Mouse (Mus musculus): ENCODE measurements around the gene Ocel1. TPM values are rescaled to one million over a fixed set of nuclear protein-coding genes. Genes with fewer than 3 reads are reported as not detected.
"Not testable (repeated sequence)": the region's sequence is repeated elsewhere in the genome, so short reads cannot be mapped to it uniquely, and the experiment has no call there.

Gene Ocel1
- polyA plus RNA-seq (2016; fragmentation: Nextera tagmentation; extraction: Ambion mirVana), result 3.5 and 4.0 TPM in 2 replicates

GRCm38 (mm10) chr8:71371236-71371848 is at the start of gene Ocel1:
TSS of gene Ocel1 (plus strand) at chr8:71371298.
- peaks cover 9% of the 10 kb centered on the region for H3K27me3 ChIP-seq (ENCODE audit: poor library complexity, severe bottlenecking)
- peaks cover 62% of the 10 kb centered on the region for H3K36me3 ChIP-seq (replicated peaks)
- H3K4me3 ChIP-seq, result peak within 1 kb of the TSS; percentile 69
- peak; percentile 99 for DNase-seq (ENCODE audit: extremely low spot score, low spot score)
- H3K4me1 ChIP-seq, result peaks cover 46% of the 10 kb centered on the region
- no peaks in the 10 kb centered on the region for H3K9me3 ChIP-seq
- 1% methylated on average over 68 of the region's 68 CpGs for WGBS
- peak within 1 kb of the TSS; percentile 84 for H3K27ac ChIP-seq

DNA sequence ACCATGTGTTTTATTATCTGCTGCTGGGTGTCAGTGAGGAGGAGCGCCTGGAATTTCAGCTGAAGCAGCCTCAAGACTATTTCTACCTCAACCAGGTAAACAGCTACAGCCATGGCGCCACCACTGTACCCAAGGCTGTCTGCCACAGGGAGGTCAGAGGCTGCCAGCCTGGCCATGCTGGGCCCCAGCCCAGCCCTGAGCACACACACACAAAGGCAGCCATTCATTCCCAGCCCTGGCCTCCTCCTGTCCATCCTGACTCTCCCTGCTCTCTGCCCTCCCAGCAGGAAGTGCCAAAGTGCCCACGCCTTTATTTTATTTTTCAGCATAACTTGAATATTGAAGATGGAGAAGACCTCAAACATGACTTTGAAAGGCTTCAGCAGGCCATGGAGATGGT is 48.2 kb upstream of the Ocel1 start:
- no peaks in the 10 kb centered on the region for H3K9me3 ChIP-seq
- no peaks in the 10 kb centered on the region for H3K27me3 ChIP-seq (ENCODE audit: poor library complexity, severe bottlenecking)
- H3K36me3 ChIP-seq (replicated peaks), result peaks cover 75% of the 10 kb centered on the region
- DNase-seq (ENCODE audit: extremely low spot score, low spot score), result no peak
- no peak overlapping the region for H3K27ac ChIP-seq
- no peaks in the 10 kb centered on the region for H3K4me1 ChIP-seq
- WGBS, result 90% methylated on average over 3 of the region's 3 CpGs
- no peak overlapping the region for H3K4me3 ChIP-seq

- no peaks in the 10 kb centered on the region for H3K9me3 ChIP-seq
- no peaks in the 10 kb centered on the region for H3K27me3 ChIP-seq (ENCODE audit: poor library complexity, severe bottlenecking)
- no peak for DNase-seq (ENCODE audit: extremely low spot score, low spot score)
- WGBS, result 83% methylated on average over 1 of the region's 1 CpGs
- H3K4me1 ChIP-seq, result no peaks in the 10 kb centered on the region
- no peak overlapping the region for H3K27ac ChIP-seq
- no peak overlapping the region for H3K4me3 ChIP-seq
- peaks cover 87% of the 10 kb centered on the region for H3K36me3 ChIP-seq (replicated peaks)
Observed at GRCm38 (mm10) chr8:71324848-71325247, 46.2 kb upstream of the Ocel1 start.

DNA sequence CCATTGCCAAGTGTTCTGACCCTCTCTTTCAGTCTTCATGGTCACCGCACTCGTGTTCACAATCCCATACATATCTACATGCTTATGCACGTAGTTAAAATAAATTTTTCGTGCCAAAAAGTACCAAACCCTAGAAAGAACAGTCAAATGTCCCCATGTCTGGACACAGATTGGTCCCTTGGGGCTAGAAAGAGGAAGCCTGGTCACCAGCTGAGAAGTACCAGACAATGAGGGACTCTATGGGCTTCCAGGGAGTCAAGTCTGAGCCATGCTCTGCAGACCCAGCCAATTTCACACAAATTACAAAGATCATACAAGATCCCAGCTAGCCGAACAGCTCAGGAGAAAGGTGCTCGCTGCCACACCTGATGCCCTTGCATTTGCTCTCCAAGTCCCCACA is 33.3 kb upstream of the Ocel1 start:
- not testable (repeated sequence) for H3K27me3 ChIP-seq (ENCODE audit: poor library complexity, severe bottlenecking); H3K9me3 ChIP-seq; H3K27ac ChIP-seq; H3K4me1 ChIP-seq; H3K4me3 ChIP-seq; DNase-seq (ENCODE audit: extremely low spot score, low spot score)
- H3K36me3 ChIP-seq (replicated peaks), result peaks cover 66% of the 10 kb centered on the region
- WGBS, result 95% methylated on average over 6 of the region's 6 CpGs

DNA sequence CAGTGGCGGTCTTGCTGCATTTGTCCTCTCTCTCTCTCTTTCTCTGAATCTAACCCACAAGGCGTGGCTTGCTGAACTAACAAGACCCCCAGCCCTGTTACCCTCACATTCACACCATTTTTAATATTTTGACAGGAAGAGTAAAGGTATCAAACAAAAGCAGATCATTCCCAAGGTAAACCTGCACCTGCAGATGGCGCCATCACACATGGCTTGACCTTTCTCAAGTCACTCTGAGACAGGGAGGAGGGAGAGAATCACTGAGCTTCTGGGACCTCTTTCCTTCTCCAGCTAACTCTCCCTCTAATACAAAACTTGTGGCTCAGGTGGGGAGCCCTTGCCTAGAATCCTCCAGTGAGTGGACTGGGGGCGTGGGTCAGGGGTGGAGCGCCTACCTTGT is 30.5 kb upstream of the Ocel1 start:
- Histone ChIP-seq H3K4me3 (no peak overlapping the region), H3K4me1 (no peaks in the 10 kb centered on the region), H3K36me3 (replicated peaks) (peaks cover 74% of the 10 kb centered on the region), H3K27ac (no peak overlapping the region), H3K27me3 (ENCODE audit: poor library complexity, severe bottlenecking) (no peaks in the 10 kb centered on the region), H3K9me3 (no peaks in the 10 kb centered on the region)
- WGBS, result 77% methylated on average over 5 of the region's 5 CpGs
- peak; percentile 21 for DNase-seq (ENCODE audit: extremely low spot score, low spot score)

DNA sequence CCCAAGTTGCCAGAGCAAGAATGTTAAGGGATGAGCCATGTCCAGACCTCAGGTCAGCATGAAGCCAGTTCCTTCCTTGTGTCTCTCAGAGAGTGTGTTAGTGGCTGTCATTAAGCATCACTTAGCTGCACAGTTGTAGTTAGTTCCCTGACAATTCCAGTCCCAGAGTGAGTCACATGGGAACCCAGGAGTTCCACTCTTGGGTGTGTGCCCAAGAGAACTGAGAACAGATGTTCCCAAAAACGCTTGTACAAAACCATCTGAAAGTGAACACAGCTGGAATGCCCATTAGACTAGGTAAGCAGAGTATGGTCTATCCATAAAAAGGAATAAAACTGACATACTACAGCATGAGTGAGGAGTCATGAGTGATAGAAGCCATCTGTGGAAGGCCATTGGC is 24.5 kb upstream of the Ocel1 start:
- 77% methylated on average over 1 of the region's 1 CpGs for WGBS
- Histone ChIP-seq H3K4me1 (no peaks in the 10 kb centered on the region), H3K27me3 (ENCODE audit: poor library complexity, severe bottlenecking) (no peaks in the 10 kb centered on the region), H3K36me3 (replicated peaks) (peaks cover 93% of the 10 kb centered on the region), H3K27ac (no peak overlapping the region), H3K9me3 (no peaks in the 10 kb centered on the region), H3K4me3 (no peak overlapping the region)
- DNase-seq (ENCODE audit: extremely low spot score, low spot score), result no peak

DNA sequence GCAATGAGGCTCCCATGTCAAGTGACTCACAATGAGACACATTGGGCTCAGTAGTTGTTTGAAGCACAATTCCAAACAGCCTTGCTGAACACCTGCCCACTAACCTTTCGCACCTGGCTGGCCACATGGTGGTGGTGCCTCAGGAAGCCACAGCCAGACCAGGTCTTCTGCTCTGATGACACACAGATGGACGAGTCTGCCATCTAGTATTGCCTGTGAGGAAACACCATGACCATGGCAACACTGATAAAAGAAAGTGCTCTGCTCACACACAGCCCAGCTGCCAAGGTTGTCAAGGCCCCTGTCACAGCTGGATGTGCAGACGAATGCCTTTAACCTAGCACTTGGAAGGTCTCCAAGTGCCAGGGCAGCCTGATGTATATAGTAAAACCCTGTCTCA is 20.0 kb upstream of the Ocel1 start:
- no peaks in the 10 kb centered on the region for H3K27me3 ChIP-seq (ENCODE audit: poor library complexity, severe bottlenecking)
- H3K9me3 ChIP-seq, result no peaks in the 10 kb centered on the region
- H3K4me1 ChIP-seq, result no peaks in the 10 kb centered on the region
- H3K27ac ChIP-seq, result no peak overlapping the region
- WGBS, result 78% methylated on average over 3 of the region's 3 CpGs
- H3K36me3 ChIP-seq (replicated peaks), result peaks cover 100% of the 10 kb centered on the region
- H3K4me3 ChIP-seq, result no peak overlapping the region
- DNase-seq (ENCODE audit: extremely low spot score, low spot score), result no peak

DNA sequence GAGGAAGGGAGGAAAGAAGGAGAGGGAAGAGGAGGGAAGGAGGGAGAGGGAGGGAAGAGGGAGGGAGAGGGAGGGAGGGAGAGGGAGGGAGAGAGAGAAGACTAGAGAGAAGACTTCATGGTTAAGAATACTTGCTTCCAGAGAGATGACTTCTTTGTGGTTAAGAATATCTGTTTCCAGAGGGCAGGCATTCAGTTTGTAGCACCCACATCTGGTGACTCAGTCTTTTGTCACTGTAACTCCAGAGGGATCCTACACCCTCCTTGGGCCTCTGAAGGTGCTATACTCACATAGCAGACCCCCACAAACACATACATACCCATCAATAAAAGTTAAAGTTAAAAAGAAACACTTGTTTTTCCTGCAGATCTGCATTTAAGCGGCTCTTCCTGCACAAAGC is 19.6 kb upstream of the Ocel1 start:
- H3K4me1 ChIP-seq, result no peaks in the 10 kb centered on the region
- H3K27ac ChIP-seq, result no peak overlapping the region
- H3K27me3 ChIP-seq (ENCODE audit: poor library complexity, severe bottlenecking), result no peaks in the 10 kb centered on the region
- WGBS, result 87% methylated on average over 1 of the region's 1 CpGs
- peaks cover 100% of the 10 kb centered on the region for H3K36me3 ChIP-seq (replicated peaks)
- no peak for DNase-seq (ENCODE audit: extremely low spot score, low spot score)
- H3K9me3 ChIP-seq, result no peaks in the 10 kb centered on the region
- H3K4me3 ChIP-seq, result no peak overlapping the region

DNA sequence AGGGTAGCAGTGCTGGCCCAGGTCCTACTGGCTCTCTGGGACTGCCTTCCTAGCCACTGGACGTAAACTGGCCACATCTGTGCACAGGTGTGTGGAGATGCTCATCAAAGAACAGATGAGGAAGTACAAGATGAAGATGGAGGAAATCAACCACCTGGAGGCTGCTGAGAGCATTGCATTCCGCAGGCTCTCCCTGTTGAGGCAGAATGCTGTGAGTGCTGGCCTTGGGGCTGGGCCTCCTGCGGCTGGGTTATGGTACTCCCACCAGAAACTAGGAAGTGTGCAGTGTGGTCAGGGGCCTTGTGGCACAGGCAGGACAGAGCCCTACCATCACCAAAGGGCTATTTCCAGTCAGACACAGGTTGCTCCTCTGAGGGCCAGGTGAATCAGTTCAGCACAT is 13.1 kb upstream of the Ocel1 start:
- Histone ChIP-seq H3K4me1 (no peaks in the 10 kb centered on the region), H3K36me3 (replicated peaks) (peaks cover 80% of the 10 kb centered on the region), H3K9me3 (no peaks in the 10 kb centered on the region), H3K27ac (no peak overlapping the region), H3K27me3 (ENCODE audit: poor library complexity, severe bottlenecking) (no peaks in the 10 kb centered on the region), H3K4me3 (no peak overlapping the region)
- WGBS, result 80% methylated on average over 3 of the region's 3 CpGs
- no peak for DNase-seq (ENCODE audit: extremely low spot score, low spot score)

DNA sequence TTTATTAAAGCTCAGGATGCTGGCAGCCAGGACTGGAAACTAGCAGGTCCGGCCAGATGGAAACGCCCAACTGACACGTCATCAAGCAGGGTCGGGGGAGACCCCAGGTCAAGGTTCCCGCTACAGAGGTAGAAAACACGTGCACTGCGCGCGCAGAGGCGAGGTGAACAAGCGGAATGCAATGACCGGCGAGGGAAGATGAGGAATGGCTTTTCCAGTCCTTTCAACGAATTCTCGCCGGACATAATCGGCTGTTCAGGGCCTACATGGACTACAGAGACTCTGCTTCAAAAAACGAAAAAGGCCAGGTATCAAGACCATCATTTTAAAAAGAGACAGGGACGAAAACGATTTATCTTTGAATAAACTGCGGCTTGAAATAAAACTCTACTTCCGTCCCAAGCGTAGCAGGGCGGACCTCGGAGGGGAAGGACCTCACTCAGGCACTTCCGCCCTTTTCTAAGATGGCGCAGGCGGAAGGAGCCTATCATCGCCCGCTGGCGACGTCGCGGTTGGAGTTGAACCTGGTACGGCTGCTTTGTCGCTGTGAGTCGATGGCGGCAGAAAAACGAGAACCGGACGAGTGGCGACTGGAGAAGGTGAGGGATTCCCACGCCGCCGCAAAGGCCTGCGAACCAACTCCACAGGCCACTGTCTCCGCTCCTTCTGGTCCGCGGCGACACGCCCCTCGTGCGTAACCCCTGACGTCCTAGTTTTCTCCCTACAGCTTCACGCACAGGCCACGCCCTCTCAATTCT is 4.1 kb upstream of the Ocel1 start, which contains the start of gene Use1:
Gene Use1, plus strand, starts transcription at position 78 of the 758 bp plus-strand sequence.
- DNase-seq (ENCODE audit: extremely low spot score, low spot score), result peak; percentile 91
- peak within 1 kb of the TSS; percentile 74 for H3K4me3 ChIP-seq
- no peaks in the 10 kb centered on the region for H3K27me3 ChIP-seq (ENCODE audit: poor library complexity, severe bottlenecking)
- peaks cover 33% of the 10 kb centered on the region for H3K4me1 ChIP-seq
- peaks cover 20% of the 10 kb centered on the region for H3K36me3 ChIP-seq (replicated peaks)
- H3K9me3 ChIP-seq, result no peaks in the 10 kb centered on the region
- peak within 1 kb of the TSS; percentile 91 for H3K27ac ChIP-seq
- under 1% methylated on average over 56 of the region's 56 CpGs for WGBS

GRCm38 (mm10) chr8:71367529-71368176 is 3.4 kb upstream of the Ocel1 start:
- no peaks in the 10 kb centered on the region for H3K9me3 ChIP-seq
- no peak for DNase-seq (ENCODE audit: extremely low spot score, low spot score)
- H3K4me1 ChIP-seq, result peaks cover 33% of the 10 kb centered on the region
- WGBS, result 52% methylated on average over 17 of the region's 17 CpGs
- H3K27me3 ChIP-seq (ENCODE audit: poor library complexity, severe bottlenecking), result no peaks in the 10 kb centered on the region
- peak overlapping the region; percentile 91 for H3K27ac ChIP-seq
- peaks cover 25% of the 10 kb centered on the region for H3K36me3 ChIP-seq (replicated peaks)
- peak overlapping the region; percentile 74 for H3K4me3 ChIP-seq

DNA sequence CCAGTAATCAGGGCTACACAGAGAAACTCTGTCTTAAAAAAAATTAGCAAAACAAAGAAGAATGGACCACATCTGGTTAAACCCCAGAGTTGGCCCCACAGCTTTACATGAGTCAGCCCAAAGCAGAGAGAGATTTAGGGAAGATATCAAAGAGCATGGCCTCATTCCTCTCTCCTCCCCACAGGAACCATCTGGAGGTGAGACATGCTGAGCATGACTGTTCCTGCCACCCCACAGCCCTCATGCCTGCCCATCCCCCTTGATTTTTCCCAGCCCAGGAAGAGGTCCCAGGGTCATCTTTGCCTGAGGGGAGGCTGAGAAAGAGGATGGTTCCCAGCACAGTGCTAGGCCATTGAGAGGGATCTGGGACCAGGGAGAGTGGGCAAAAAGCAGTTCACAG is 2.7 kb upstream of the Ocel1 start:
- peak overlapping the region; percentile 74 for H3K4me3 ChIP-seq
- no peak for DNase-seq (ENCODE audit: extremely low spot score, low spot score)
- H3K4me1 ChIP-seq, result peaks cover 33% of the 10 kb centered on the region

More for the DNA sequence above, 2.7 kb upstream of the Ocel1 start:
- no peak overlapping the region for H3K27ac ChIP-seq
- H3K9me3 ChIP-seq, result no peaks in the 10 kb centered on the region
- H3K36me3 ChIP-seq (replicated peaks), result peaks cover 32% of the 10 kb centered on the region
- no peaks in the 10 kb centered on the region for H3K27me3 ChIP-seq (ENCODE audit: poor library complexity, severe bottlenecking)
